Mouse (Mus musculus) myocyte (in vitro differentiated cells): ENCODE data around the gene Gm11596. TPM values are rescaled to one million over a fixed set of nuclear protein-coding genes. Genes with fewer than 3 reads are reported as not detected.
"Not testable (repeated sequence)": the region's sequence is repeated elsewhere in the genome, so short reads cannot be mapped to it uniquely, and the experiment has no call there.

Experiments
- H3K27me3 ChIP-seq: one replicate; pipeline ENCODE4 v1.6.1; 2011; ENCODE audit not compliant: control insufficient read depth, insufficient read depth, insufficient read length
- H3K36me3 ChIP-seq: one replicate; pipeline ENCODE4 v1.6.1; 2011; ENCODE audit not compliant: control insufficient read depth, insufficient read depth
- H3K4me2 ChIP-seq: one replicate; pipeline ENCODE4 v1.6.1; 2011; ENCODE audit warnings: low read depth, control low read depth
- H3K4me3 ChIP-seq: one replicate; pipeline ENCODE4 v1.5.1; 2011; ENCODE audit warnings: mild to moderate bottlenecking, control low read depth, moderate library complexity
- H3K79me2 ChIP-seq: one replicate; pipeline ENCODE4 v1.6.1; 2011; ENCODE audit not compliant: control insufficient read depth, insufficient read depth
- H3ac ChIP-seq: one replicate; pipeline ENCODE4 v1.6.1; 2011; ENCODE audit not compliant: control insufficient read depth, insufficient read length
- CEBPB ChIP-seq: IDR thresholded peaks from 2 replicates; pipeline ENCODE4 v1.6.1; 2011; ENCODE audit warnings: mild to moderate bottlenecking, moderate library complexity; ENCODE audit not compliant: poor library complexity, insufficient read depth, severe bottlenecking
- E2F4 ChIP-seq: IDR thresholded peaks from one replicate; pipeline ENCODE4 v1.6.1; 2011; ENCODE audit warnings: mild to moderate bottlenecking, control low read depth, moderate library complexity; ENCODE audit not compliant: insufficient read depth
- MAX ChIP-seq: IDR thresholded peaks from one replicate; pipeline ENCODE4 v1.6.1; 2011; ENCODE audit warnings: low read depth, mild to moderate bottlenecking, control low read depth
- MYOD1 ChIP-seq, 3 experiments: IDR thresholded peaks; one replicate each; pipeline ENCODE4 v1.6.1; 2011; ENCODE audit warnings: control low read depth in 2 of 3, low read depth in 2 of 3, mild to moderate bottlenecking in 2 of 3, moderate library complexity in 1 of 3; ENCODE audit not compliant: insufficient read length in 2 of 3, control insufficient read depth in 1 of 3
- MYOG ChIP-seq, 3 experiments: IDR thresholded peaks; one replicate each; pipeline ENCODE4 v1.6.1; 2011; ENCODE audit warnings: control low read depth in 2 of 3, low read depth in 2 of 3, mild to moderate bottlenecking in 2 of 3; ENCODE audit not compliant: insufficient read length in 2 of 3, control insufficient read depth in 1 of 3, insufficient read depth in 1 of 3
- POLR2A ChIP-seq: IDR thresholded peaks from one replicate; pipeline ENCODE4 v1.6.1; 2011; ENCODE audit warnings: low read depth, mild to moderate bottlenecking, control low read depth, moderate library complexity; ENCODE audit not compliant: insufficient read length
- POLR2AphosphoS2 ChIP-seq: IDR thresholded peaks from one replicate; pipeline ENCODE4 v1.6.1; 2011; ENCODE audit warnings: low read depth, control low read depth; ENCODE audit not compliant: insufficient read length
- REST ChIP-seq: IDR thresholded peaks from one replicate; pipeline ENCODE4 v1.6.1; 2011; ENCODE audit warnings: mild to moderate bottlenecking, control low read depth, moderate library complexity; ENCODE audit not compliant: insufficient read depth, insufficient read length
- SRF ChIP-seq: IDR thresholded peaks from one replicate; pipeline ENCODE4 v1.6.1; 2011; ENCODE audit warnings: low read depth; ENCODE audit not compliant: control insufficient read depth, insufficient read length
- TCF12 ChIP-seq: IDR thresholded peaks from one replicate; pipeline ENCODE4 v1.6.1; 2011; ENCODE audit warnings: mild to moderate bottlenecking, control low read depth; ENCODE audit not compliant: poor library complexity, insufficient read depth, severe bottlenecking
- TCF3 ChIP-seq: IDR thresholded peaks from one replicate; pipeline ENCODE4 v1.6.1; 2011; ENCODE audit warnings: low read depth, control low read depth; ENCODE audit not compliant: insufficient read length
- USF1 ChIP-seq: IDR thresholded peaks from one replicate; pipeline ENCODE4 v1.6.1; 2011; ENCODE audit warnings: low read depth, mild to moderate bottlenecking, control low read depth, moderate library complexity
- polyA plus RNA-seq: library from polyadenylated mRNA; unstranded; fragments of >200 nt; fragmentation: generic; extraction: Trizol; gene quantifications from one replicate; pipeline ENCODE4 v1.2.1, GENCODE M21; 2012; ENCODE audit warnings: missing spikeins

Gene Gm11596
- polyA plus RNA-seq, result not detected

DNA sequence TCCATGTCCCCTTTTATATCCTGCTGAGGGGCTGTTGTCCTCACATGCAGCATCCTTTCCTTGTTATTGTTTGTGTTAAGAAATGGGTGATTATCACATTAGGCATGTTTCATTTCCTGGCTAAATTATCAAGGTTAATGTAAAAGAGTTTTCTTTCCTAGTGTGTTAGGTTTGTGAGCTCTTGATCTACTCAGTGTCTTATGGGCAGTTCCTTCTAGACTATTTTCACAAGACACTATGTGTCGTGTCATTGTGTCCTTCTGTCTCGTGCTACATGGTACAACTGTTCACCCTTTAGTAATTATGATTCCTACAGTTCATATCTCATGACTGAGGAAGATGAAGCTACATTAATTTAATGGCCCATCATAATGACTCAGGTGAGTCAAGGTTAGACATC is at the start of gene Gm11596:
Gene Gm11596 (minus strand): TSS at position 101 of the 400 bp plus-strand sequence.
- H3K4me2 ChIP-seq, result no peak within 1 kb of the TSS
- no peak within 1 kb of the TSS for H3ac ChIP-seq
- no peaks in the 10 kb centered on the region for H3K36me3 ChIP-seq
- no peak within 1 kb of the TSS for H3K4me3 ChIP-seq
- H3K79me2 ChIP-seq, result no peaks in the 10 kb centered on the region
- H3K27me3 ChIP-seq, result peaks cover 4% of the 10 kb centered on the region
- no peak for TF ChIP-seq TCF12
- TF ChIP-seq POLR2A, result no peak
- TF ChIP-seq TCF3, result no peak
- TF ChIP-seq USF1, result no peak
- no peak for TF ChIP-seq SRF
- TF ChIP-seq REST, result no peak
- no peak for TF ChIP-seq POLR2AphosphoS2
- TF ChIP-seq MAX, result no peak
- TF ChIP-seq CEBPB, result no peak
- no peak for TF ChIP-seq E2F4
- TF ChIP-seq MYOG (IDR thresholded peaks at IDR 0.05; ENCODE audit: control insufficient read depth in 1 of 3, insufficient read depth in 1 of 3, insufficient read length in 2 of 3, low read depth in 2 of 3), result no peak
- no peak for TF ChIP-seq MYOD1 (IDR thresholded peaks at IDR 0.05; ENCODE audit: control insufficient read depth in 1 of 3, insufficient read length in 2 of 3, low read depth in 2 of 3)

DNA sequence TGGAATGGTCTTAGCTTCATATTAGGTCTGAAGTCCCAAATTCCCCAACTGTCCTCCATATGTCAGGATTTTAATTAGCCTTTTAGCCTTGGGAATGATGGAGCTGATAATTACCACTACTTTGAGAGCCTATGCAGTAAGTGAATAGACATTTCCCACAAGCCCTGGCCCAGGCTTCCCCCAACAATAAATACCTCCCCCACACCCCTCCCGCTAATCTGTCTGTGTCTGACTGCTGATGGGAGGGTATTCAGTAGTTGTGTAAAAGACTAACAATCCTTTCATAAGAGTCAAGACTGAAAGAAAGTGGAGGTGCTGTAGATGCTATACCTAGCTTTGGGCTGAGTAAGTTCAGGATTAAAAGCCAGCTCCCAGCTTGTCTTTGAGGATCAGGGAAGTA is 48.9 kb upstream of the Gm11596 start:
- H3K27me3 ChIP-seq, result no peaks in the 10 kb centered on the region
- no peaks in the 10 kb centered on the region for H3K36me3 ChIP-seq
- H3K79me2 ChIP-seq, result no peaks in the 10 kb centered on the region
- H3ac ChIP-seq, result no peak overlapping the region
- H3K4me3 ChIP-seq, result no peak overlapping the region
- no peak overlapping the region for H3K4me2 ChIP-seq
- TF ChIP-seq E2F4 (no peak), SRF (no peak), MAX (no peak), MYOD1 (IDR thresholded peaks at IDR 0.05; ENCODE audit: control insufficient read depth in 1 of 3, insufficient read length in 2 of 3, low read depth in 2 of 3) (no peak), POLR2A (no peak), REST (no peak), TCF3 (no peak), POLR2AphosphoS2 (no peak), CEBPB (no peak), USF1 (no peak), TCF12 (no peak), MYOG (IDR thresholded peaks at IDR 0.05; ENCODE audit: control insufficient read depth in 1 of 3, insufficient read depth in 1 of 3, insufficient read length in 2 of 3, low read depth in 2 of 3) (no peak)

DNA sequence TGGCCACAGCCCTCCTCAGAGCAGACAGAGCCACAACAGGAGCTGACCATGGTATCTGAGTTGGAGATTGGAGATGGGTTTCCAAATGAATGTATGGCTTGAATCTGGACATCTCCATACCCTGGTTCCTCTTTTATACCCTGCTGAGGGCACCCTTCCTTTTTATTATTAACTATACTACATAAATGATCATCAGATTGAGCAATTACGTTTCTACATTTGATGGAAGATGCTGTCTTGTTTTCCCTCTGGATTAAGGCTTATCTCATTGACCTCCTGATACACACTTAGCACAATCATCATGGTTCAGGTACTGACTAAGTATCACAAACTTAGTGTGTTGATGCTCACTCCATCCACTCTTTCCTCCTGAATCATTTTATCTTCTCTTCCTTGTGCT is 44.7 kb upstream of the Gm11596 start, which contains the start of gene 2300003K06Rik:
Gene 2300003K06Rik (minus strand): TSS at position 101 of the 400 bp plus-strand sequence.
- H3K79me2 ChIP-seq, result no peaks in the 10 kb centered on the region
- no peak within 1 kb of the TSS for H3ac ChIP-seq
- H3K27me3 ChIP-seq, result no peaks in the 10 kb centered on the region
- H3K4me2 ChIP-seq, result no peak within 1 kb of the TSS
- TF ChIP-seq USF1 (no peak), POLR2A (no peak), MAX (no peak), SRF (no peak), CEBPB (no peak), MYOD1 (IDR thresholded peaks at IDR 0.05; ENCODE audit: control insufficient read depth in 1 of 3, insufficient read length in 2 of 3, low read depth in 2 of 3) (no peak), TCF12 (no peak), REST (no peak), TCF3 (no peak), POLR2AphosphoS2 (no peak), E2F4 (no peak), MYOG (IDR thresholded peaks at IDR 0.05; ENCODE audit: control insufficient read depth in 1 of 3, insufficient read depth in 1 of 3, insufficient read length in 2 of 3, low read depth in 2 of 3) (no peak)
- H3K36me3 ChIP-seq, result no peaks in the 10 kb centered on the region
- no peak within 1 kb of the TSS for H3K4me3 ChIP-seq

DNA sequence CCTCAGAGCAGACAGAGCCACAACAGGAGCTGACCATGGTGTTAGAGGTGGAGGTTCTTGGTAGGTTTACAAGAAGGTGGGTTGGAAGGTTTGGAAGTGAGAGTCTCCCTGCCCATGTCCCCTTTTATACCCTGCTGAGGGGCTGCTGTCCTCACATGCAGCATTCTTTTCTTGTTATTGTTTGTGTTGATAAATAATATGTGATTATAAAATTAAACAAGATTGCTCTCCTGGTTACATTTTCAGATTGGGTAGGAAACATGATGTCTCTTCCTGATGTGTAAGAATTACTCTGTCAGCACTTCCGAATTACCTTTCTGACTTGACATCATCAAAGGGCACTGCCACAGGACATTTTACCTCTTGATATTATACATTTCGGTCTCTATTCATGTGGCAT is 22.3 kb upstream of the Gm11596 start, which contains the start of gene Gm11564:
Gene Gm11564 (minus strand): TSS at position 101 of the 400 bp plus-strand sequence.
- not testable (repeated sequence) for H3ac ChIP-seq, H3K4me2 ChIP-seq, H3K27me3 ChIP-seq, H3K79me2 ChIP-seq, H3K4me3 ChIP-seq, H3K36me3 ChIP-seq

DNA sequence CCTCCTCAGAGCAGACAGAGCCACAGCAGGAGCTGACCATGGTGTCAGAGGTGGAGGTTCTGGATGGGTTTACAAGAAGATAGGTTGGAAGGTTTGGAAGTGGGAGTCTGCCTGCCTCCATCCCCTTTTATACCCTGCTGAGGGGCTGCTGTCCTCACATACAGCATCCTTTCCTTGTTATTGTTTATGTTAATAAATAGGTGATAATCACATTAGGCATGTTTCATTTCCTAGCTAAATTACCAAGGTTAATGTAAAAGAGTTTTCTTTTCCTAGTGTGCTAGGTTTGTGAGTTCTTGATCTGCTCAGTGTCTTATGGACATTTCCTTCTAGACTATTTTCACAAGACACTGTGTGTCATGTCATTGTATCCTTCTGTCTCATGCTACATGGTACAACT is 16.5 kb upstream of the Gm11596 start, which contains the start of gene Krtap4-13:
Gene Krtap4-13 (minus strand): TSS at position 101 of the 400 bp plus-strand sequence.
- not testable (repeated sequence) for H3ac ChIP-seq, H3K27me3 ChIP-seq, H3K36me3 ChIP-seq, H3K4me3 ChIP-seq, H3K4me2 ChIP-seq, H3K79me2 ChIP-seq

DNA sequence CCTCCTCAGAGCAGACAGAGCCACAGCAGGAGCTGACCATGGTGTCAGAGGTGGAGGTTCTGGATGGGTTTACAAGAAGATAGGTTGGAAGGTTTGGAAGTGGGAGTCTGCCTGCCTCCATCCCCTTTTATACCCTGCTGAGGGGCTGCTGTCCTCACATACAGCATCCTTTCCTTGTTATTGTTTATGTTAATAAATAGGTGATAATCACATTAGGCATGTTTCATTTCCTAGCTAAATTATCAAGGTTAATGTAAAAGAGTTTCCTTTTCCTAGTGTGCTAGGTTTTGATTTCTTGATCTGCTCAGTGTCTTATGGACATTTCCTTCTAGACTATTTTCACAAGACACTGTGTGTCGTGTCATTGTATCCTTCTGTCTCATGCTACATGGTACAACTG is 11.1 kb upstream of the Gm11596 start, which contains the start of gene Gm11554:
Gene Gm11554 (minus strand): TSS at position 101 of the 400 bp plus-strand sequence.
- not testable (repeated sequence) for H3K27me3 ChIP-seq, H3K79me2 ChIP-seq, H3K4me2 ChIP-seq, H3K4me3 ChIP-seq, H3ac ChIP-seq, H3K36me3 ChIP-seq

DNA sequence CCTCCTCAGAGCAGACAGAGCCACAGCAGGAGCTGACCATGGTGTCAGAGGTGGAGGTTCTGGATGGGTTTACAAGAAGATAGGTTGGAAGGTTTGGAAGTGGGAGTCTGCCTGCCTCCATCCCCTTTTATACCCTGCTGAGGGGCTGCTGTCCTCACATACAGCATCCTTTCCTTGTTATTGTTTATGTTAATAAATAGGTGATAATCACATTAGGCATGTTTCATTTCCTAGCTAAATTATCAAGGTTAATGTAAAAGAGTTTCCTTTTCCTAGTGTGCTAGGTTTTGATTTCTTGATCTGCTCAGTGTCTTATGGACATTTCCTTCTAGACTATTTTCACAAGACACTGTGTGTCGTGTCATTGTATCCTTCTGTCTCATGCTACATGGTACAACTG is 5.6 kb upstream of the Gm11596 start, which contains the start of gene Gm11569:
Gene Gm11569 (minus strand): TSS at position 101 of the 400 bp plus-strand sequence.
- not testable (repeated sequence) for H3ac ChIP-seq, H3K36me3 ChIP-seq, H3K4me2 ChIP-seq, H3K79me2 ChIP-seq, H3K4me3 ChIP-seq, H3K27me3 ChIP-seq

DNA sequence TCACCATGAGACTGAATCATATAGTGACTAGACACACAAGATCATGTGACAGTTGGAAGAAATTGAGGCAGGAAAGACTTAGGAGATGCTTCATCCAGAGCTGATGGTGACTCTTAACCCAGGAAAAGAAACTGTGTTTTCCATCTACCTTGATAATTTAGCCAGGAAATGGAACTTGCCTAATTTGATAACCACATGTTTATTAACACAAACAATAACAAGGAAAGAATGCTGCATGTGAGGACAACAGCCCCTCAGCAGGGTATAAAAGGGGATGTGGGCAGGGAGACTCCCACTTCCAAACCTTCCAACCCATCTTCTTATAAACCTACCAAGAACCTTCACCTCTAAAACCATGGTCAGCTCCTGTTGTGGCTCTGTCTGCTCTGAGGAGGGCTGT is 8.4 kb downstream of the Gm11596 start, which contains the start of gene Krtap4-9:
Gene Krtap4-9 (plus strand): TSS at position 301 of the 400 bp plus-strand sequence.
- not testable (repeated sequence) for H3K4me3 ChIP-seq, H3K4me2 ChIP-seq, H3K79me2 ChIP-seq

More for the DNA sequence above, 8.4 kb downstream of the Gm11596 start, which contains the start of gene Krtap4-9:
- H3K36me3 ChIP-seq, H3K27me3 ChIP-seq, H3ac ChIP-seq: not testable (repeated sequence)
